Mouse (Mus musculus) kidney, adult 8-10 months (tissue): ENCODE results near the gene Ikzf3.

Source experiments
- DNase-seq, 2 experiments: peaks; one replicate each; pipeline ENCODE4 v3.0.0; 2022

The Ikzf3 gene

DNA sequence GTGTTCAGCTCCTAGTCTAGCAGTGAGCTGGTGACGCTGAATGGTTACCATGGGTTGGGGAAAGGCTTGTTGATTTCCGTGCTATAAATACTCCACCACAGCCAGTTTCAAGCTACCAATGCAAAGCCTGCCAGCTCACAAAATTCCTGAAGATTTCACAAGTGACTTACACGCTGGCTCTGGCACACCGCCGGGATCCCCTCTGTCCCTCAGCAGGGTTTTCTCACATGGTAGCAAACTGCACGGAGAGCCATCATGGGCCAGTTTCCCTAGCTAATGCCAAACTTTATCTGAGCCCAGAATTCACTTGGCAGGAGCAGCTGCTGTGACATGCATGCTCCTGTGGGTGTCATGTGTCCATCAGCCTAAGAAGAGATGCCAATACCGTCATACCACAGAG is 36.4 kb downstream of the Ikzf3 start:
- no peak for DNase-seq

DNA sequence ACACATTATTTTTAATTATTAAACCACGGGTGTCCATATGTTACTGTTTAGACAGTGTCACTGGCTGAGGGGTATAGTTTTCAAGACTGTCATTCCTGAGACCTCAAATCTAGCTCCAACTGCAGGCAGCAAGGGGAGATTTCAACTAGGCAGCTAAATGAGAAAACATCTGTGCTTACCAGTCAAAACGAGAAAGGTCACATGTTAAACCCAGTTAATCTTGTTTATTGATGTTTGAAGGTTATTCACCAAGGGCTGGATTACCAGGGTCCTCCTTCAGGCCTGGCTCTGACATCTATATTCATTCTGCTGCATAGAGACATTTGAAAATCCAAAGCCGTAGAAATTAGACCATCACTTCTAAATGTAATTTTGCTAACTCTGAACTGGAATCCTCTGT is 40.9 kb downstream of the Ikzf3 start:
- DNase-seq, result no peak

DNA sequence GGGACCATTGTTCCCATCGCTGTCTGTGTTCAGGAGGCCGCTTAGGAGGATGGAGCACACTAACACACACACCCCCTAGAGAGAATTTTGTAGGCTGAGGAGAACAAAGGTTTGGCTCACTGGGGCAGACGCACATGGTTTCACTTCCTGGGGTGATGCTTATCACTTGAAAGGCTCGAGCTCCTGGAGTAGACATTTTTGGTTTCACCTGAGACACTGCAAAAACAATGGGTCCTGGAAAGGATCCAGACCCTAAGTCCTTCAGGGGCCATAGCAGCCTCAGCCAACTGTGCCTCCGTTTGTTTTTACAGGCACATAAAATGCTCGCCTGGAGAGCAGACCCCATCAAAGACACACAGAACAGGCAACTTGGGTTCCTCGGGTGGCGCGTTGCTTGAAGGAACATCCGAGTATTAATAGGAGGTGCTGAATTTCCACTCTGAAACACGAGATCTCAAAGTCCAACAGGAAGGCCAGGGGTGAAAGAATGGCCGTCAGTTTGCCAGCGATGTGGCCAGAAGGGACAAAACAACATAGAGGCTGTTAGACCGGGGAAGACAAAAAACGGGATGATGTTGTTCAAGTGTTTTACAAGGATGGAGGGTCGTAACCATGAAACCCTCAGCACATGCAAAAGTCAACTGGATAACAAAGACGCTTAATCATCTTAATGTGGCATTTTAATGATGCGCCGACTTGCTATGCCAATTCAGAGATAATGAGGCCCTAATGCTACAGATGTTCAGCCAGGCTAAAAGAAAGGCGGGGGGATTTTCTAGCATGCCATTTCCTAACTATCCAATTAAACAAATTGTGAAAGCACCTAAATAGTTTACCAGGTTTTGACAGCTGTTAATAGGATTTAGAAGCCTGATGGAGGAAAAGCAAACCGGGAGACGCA is 48.2 kb downstream of the Ikzf3 start:
- no peak for DNase-seq

DNA sequence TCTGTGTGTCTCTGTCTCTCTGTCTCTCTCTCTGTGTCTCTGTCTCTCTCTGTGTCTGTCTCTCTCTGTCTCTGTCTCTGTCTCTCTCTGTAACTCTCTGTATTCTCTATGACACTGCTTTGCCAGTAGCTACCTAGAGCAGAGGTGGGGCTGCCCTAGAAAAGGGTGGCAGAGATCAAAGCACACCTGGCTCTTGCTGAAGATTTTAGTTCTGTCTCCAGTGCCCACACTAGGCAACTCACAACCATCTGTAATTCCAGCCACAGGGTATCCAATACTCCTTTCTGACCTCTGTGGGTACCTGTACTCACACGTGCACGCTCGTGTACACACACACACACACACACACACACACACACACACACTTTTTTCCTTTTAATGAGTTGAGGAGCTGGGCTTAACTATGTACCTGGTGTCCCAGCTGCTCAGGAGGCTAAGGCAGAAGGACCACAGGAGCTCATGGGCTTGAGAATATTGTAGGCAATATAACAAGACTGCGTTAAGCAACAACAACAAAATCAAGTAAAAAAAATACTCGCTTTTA is 50.6 kb downstream of the Ikzf3 start:
- no peak for DNase-seq

DNA sequence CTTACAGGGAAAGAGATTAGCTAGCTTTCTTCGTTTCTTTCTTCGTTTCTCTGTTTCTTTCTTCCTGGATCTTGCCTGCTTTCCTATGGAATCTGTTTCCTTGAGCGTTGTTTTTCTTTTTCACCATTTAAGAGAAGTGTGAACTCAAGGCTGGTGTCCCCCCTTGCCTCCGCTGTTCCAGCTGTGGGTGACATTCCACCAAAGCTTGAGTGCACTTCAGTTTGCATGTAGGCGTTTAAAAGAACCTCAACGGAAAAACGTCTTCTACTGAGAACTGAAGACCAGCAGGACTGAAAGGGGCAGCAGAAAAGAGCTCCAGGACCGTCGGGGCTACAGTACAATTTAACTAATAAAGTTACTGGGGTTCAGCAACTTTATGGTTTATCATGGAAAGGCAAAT is 52.4 kb downstream of the Ikzf3 start:
- no peak for DNase-seq

- no peak for DNase-seq
These were observed 52.9 kb downstream of the Ikzf3 start for GRCm38 (mm10) chr11:98492959-98493358.

GRCm38 (mm10) chr11:98491571-98491970 is 54.3 kb downstream of the Ikzf3 start:
- no peak for DNase-seq

DNA sequence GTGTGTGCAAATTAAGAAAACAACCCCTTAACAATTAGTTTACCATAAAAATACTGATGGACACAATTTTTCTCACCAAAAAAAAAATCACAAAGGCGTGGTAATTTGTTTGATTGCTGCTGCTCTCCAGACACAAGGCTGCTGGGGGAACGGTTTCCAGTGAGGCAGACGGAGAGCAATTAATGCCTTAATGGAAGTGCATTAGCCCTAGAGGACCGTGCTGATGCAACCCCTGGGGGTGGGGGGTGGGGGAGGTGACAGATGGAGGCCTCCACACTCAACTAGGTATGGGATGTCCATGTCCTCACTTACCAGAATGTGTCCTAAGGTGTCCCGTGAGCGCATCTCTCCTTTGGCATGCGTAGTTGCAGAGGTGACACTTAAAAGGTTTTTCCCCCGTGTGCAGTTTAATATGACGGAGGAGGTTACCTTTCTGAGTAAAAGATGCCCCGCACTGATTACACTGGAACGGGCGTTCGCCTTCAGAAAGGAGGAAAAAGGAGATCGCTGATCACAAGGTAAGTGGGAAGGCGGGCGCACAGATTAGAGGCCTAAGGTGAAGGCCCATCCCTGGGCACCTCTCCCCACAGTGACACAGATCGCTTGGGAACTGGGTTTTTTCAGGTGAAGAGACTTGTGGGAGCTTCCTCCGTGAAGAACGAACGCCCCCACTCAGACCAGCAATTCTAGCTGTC is 57.1 kb downstream of the Ikzf3 start:
- DNase-seq, result no peak

GRCm38 (mm10) chr11:98487526-98488040 is 58.2 kb downstream of the Ikzf3 start:
- no peak for DNase-seq

- DNase-seq, result no peak
These were observed 60.1 kb downstream of the Ikzf3 start for GRCm38 (mm10) chr11:98485749-98486148.

DNA sequence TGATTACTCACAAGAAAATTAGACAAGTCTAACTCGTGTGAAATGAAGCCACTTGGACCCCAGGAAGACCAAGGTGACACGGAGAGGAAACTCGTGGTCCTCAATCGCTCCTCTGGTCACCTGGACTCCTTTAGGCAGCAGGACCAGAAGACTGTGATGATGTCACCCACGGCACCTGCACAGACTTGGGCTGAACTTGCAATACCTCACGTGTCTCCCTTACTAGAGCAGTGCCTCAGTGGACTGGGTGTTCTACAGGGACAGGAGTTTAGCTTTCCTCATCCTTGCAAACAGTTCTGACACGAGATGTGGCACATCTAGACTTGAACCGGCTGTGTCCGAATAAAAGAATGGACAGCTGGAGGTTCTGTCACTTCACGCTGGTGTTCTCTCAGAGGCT is 63.8 kb downstream of the Ikzf3 start:
- DNase-seq, result no peak

- DNase-seq, result no peak
These were observed 64.6 kb downstream of the Ikzf3 start for GRCm38 (mm10) chr11:98481231-98481630.

DNA sequence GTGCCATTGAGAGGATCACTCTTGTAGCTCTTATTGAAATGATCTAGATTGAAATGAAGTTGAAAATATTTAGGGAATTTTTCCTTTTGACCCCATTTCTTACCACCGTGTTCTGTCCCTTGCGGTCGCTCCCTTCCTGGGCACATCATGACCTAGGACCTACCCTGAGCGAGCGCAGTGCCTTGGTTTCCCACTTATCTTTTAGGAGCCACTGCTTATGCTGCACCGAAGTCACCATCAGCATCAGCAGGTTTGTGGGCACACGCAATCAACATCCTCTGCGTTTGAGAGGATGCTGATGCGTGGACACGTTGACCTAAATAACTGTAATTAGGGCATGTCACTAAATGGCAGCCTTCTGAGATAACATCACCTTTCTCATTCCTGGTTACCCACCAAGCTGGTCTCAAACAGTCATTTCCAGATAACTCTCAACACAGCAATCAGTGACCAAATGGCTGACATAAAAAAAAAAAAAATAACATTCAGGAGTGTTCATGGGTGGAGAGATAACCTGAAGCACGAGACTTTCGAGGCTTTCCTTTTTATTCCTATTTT is 65.8 kb downstream of the Ikzf3 start:
- DNase-seq, result no peak

DNA sequence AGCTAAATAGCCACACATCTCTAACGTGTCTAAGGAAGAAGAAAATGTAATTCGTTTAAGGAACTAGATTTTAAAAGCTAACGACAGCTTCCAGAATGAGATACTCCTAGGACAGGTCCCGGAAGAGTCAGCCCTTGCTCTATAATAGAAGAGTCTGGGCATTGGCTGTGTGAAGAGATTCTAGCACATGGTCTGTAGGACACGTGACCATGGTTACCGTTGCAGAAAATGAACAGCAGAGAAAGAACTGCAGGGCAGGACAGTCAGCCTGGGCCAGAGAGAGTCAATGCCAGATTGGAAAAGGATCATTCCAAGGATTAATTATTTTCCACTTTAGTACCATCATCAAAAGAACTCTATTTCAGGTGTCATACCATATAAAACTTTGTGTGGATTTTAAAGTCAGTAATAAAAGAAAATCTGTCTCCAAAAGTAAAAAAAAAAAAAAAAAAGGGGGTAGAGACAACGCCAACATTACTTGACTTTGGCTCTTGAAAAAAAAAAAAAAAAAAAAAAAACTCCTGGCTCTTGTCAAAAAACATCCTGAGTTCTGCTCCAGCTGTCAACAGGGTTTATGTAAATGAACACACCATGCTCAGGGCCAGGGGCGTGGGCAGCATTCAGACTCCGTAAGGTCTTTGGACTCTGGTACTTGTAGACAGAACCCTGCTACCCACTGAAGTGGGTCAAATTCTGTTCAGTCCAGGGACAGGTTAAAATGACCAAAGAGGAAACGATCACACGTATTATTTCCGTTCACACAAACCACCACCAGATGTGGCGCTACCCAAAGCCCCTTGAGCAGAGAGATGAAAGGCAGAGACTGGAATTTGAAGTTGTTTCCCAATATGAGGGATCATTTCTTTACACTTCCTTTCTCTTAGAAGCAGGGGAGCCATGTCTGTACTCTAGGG is 66.5 kb downstream of the Ikzf3 start:
- DNase-seq, result peak; percentile 40

DNA sequence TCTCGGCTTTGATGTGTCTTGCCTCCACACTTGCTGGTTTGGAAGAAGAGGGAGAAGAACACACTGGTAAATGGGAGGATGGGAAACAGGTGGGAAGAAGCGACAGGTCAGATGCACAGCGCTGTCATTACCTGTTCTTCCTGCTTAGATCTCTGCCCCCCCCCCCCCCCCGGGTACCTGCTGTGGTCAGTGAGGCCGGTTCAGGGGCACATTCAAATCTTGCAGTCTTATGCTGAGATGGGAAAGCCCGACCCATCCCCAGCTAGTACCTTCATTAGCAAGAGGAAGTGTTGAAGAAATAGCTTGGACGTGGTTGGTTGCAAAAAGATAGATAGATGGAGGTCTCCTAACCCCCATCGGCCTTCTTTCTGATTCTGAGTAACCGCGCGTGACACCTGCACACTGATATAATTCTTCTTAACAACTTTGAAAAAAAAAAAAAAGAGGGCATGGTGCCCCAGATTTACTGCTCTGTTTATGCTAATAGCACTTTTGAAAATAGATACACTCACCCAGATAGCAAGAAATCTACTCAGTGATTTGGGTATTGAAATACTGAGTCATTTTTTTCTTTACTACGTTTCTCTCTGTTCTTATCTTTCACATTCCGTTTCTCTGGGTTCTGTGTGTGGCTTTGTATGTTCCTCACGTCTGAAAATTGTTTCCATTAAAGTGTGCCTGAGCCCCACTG is 68.7 kb downstream of the Ikzf3 start:
- DNase-seq, result no peak

DNA sequence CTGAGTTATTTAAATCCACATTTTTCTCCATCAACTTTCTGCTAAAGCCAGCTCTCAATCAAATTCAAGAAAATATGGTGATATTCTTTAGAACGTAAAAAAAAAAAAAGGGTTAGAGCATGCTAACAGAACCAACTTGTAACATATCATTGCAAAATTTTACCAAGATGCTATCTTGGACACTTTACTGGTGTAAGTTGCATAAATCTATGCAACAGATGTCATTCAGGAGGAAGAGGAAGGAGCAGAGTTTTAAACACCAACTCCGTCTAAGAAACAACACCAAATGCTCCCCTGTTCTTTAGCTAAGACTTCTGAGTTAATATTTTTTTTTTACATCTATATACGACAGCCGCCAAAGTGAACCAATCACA is 69.4 kb downstream of the Ikzf3 start:
- no peak for DNase-seq

- no peak for DNase-seq
These were observed 70.0 kb downstream of the Ikzf3 start for GRCm38 (mm10) chr11:98475630-98476433.

DNA sequence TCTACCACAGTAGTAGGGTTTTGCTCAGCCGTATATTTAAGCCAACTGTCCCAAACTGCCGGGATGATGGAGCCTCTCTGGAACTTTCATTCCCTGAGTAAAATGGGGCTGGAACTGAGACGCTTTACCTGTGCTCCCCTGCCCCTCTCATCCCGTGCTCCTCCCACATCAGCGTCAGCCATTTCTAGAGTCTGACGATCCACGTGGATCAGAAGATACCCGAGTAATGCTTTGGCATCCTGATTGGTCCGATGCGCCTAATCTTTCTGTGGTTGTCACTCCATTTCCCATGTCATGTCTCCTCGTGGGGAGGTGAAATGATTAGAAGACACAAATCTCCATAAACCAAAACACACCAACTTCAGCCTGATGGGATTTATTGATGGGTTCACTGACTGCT is 70.9 kb downstream of the Ikzf3 start:
- no peak for DNase-seq

DNA sequence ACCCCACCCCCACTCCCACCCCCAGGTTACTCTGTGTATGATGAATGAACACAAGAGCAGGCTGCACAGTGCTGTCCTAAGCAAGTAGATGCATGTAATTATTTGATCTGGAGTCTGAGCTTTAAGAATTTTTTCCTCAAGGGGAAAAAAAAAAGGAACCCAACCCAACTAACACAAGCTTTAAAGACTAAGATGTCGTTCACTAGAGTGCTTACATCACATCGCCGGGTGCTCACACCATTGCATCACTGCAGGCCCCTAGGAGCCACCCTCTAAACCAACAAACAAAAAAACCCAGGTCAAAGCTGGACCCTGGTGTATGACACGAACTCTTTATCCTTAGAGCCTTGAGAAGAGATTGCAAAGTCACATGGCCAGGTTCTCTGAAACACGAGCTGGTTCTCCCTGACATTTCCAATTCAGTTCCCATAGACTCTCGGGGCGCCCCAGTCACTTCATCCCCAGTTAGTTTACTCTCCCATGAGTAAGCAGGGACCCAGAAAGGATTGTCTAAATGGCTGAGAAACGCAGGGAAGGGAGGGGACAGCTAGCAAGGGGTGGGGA is 71.8 kb downstream of the Ikzf3 start:
- no peak for DNase-seq

DNA sequence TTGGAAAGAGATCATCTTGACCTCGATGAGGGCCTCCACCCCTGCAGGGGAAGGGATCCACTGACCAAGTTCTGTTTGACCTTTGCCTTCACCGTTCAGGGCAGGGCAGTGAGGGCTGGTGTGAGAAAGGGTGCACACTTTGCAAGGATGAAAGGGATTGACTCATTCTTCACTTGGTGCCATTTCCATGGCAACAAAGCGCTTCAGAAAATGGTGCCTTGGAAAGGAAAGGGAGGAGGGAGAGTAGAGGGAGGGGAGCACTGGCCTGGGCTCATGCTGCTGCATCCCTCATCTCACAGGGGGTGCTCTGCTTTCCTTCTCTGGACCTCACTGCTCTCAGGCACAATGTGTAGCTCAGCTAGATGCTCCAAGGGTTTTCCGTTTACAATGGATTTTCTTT is 73.1 kb downstream of the Ikzf3 start:
- no peak for DNase-seq

GRCm38 (mm10) chr11:98470795-98471194 is 75.0 kb downstream of the Ikzf3 start:
- DNase-seq, result no peak
